Mouse (Mus musculus) MEL (cell line): ENCODE data around the gene Agrn. TPM values are rescaled to one million over a fixed set of nuclear protein-coding genes. Genes with fewer than 3 reads are reported as not detected.
A peak's percentile ranks its signal among the peaks of the same experiment; 100 is the strongest.

Experiments used
- DNase-seq: peaks from one replicate; pipeline ENCODE4 v3.0.0; 2011; ENCODE audit warnings: low read depth, low spot score
- H3K27ac ChIP-seq: 2 replicates; pipeline ENCODE4 v1.5.1; 2012; ENCODE audit warnings: low read depth, mild to moderate bottlenecking, control low read depth, low read length, moderate library complexity; ENCODE audit not compliant: control insufficient read depth
- H3K27me3 ChIP-seq, 2 experiments: fragments of 150-350 bp in 1 of 2; sonication (generic) in 1 of 2; 2 replicates each; pipeline ENCODE4 v1.6.1; 2012; ENCODE audit warnings: low read length in 2 of 2, mild to moderate bottlenecking in 2 of 2, improper control_type of control experiment in 1 of 2, moderate library complexity in 1 of 2; ENCODE audit not compliant: insufficient read depth in 2 of 2, control insufficient read depth in 1 of 2
- H3K36me3 ChIP-seq, 2 experiments: 2 replicates each; pipeline ENCODE4 v1.6.1; 2012 to 2014; ENCODE audit warnings: low read length in 2 of 2, improper control_type of control experiment in 1 of 2, inconsistent platforms in 1 of 2, mild to moderate bottlenecking in 1 of 2; ENCODE audit not compliant: insufficient read depth in 2 of 2, control insufficient read depth in 1 of 2
- H3K4me1 ChIP-seq, 2 experiments: fragments of 150-350 bp in 1 of 2; sonication (generic) in 1 of 2; 2 replicates each; pipeline ENCODE4 v1.6.1; 2012; ENCODE audit warnings: low read length in 2 of 2, improper control_type of control experiment in 1 of 2, mild to moderate bottlenecking in 1 of 2; ENCODE audit not compliant: insufficient read depth in 2 of 2, control insufficient read depth in 1 of 2
- H3K4me3 ChIP-seq, 2 experiments: fragments of 150-350 bp in 1 of 2; sonication (generic) in 1 of 2; 2 replicates each; pipeline ENCODE4 v1.5.1; 2012; ENCODE audit warnings: low read depth in 2 of 2, low read length in 2 of 2, mild to moderate bottlenecking in 2 of 2, moderate library complexity in 2 of 2, control low read depth in 1 of 2, improper control_type of control experiment in 1 of 2; ENCODE audit not compliant: control insufficient read depth in 1 of 2, insufficient read depth in 1 of 2
- H3K79me2 ChIP-seq: 2 replicates; pipeline ENCODE4 v1.6.1; 2012; ENCODE audit warnings: mild to moderate bottlenecking, low read length, moderate library complexity; ENCODE audit not compliant: control insufficient read depth, poor library complexity, insufficient read depth
- H3K9ac ChIP-seq: 2 replicates; pipeline ENCODE4 v1.6.1; 2012; ENCODE audit warnings: low read depth, mild to moderate bottlenecking, control low read depth, low read length, moderate library complexity; ENCODE audit not compliant: control insufficient read depth, poor library complexity, severe bottlenecking
- H3K9me3 ChIP-seq: fragments of 150-350 bp; sonication (generic); replicated peaks from 2 replicates; pipeline ENCODE4 v1.6.1; 2012; ENCODE audit warnings: mild to moderate bottlenecking, low read length, improper control_type of control experiment, moderate library complexity; ENCODE audit not compliant: insufficient read depth
- BHLHE40 ChIP-seq: IDR thresholded peaks from 2 replicates; pipeline ENCODE4 v1.6.1; 2012; ENCODE audit warnings: low read depth, mild to moderate bottlenecking, inconsistent platforms, low read length, improper control_type of control experiment, borderline replicate concordance
- CHD1 ChIP-seq: IDR thresholded peaks from 2 replicates; pipeline ENCODE4 v1.6.1; 2012; ENCODE audit warnings: low read depth, mild to moderate bottlenecking, inconsistent platforms, low read length, improper control_type of control experiment
- CHD2 ChIP-seq: IDR thresholded peaks from 2 replicates; pipeline ENCODE4 v1.6.1; 2011; ENCODE audit warnings: low read length, improper control_type of control experiment
- CTCF ChIP-seq, 3 experiments: IDR thresholded peaks in 2 of 3; conservative IDR thresholded peaks in 1 of 3; 2 replicates each; pipeline ENCODE4 v1.5.1; 2011 to 2012; ENCODE audit warnings: low read length in 3 of 3, low read depth in 2 of 3, mild to moderate bottlenecking in 2 of 3, improper control_type of control experiment in 1 of 3, inconsistent platforms in 1 of 3, mixed read lengths in 1 of 3, moderate library complexity in 1 of 3; ENCODE audit not compliant: control insufficient read depth in 1 of 3, insufficient read depth in 1 of 3, poor library complexity in 1 of 3, severe bottlenecking in 1 of 3
- E2F4 ChIP-seq: IDR thresholded peaks from 2 replicates; pipeline ENCODE4 v1.6.1; 2011; ENCODE audit warnings: low read depth, low read length, improper control_type of control experiment, borderline replicate concordance
- EP300 ChIP-seq, 2 experiments: IDR thresholded peaks; 2 replicates each; pipeline ENCODE4 v1.6.1; 2011; ENCODE audit warnings: improper control_type of control experiment in 2 of 2, low read length in 2 of 2, low read depth in 1 of 2, mild to moderate bottlenecking in 1 of 2
- ETS1 ChIP-seq: IDR thresholded peaks from 2 replicates; pipeline ENCODE4 v1.6.1; 2012; ENCODE audit warnings: low read depth, mild to moderate bottlenecking, inconsistent platforms, low read length, improper control_type of control experiment, moderate library complexity
- GATA1 ChIP-seq: IDR thresholded peaks from 2 replicates; pipeline ENCODE4 v1.6.1; 2011; ENCODE audit warnings: low read depth, low read length, improper control_type of control experiment
- HCFC1 ChIP-seq: IDR thresholded peaks from 2 replicates; pipeline ENCODE4 v1.6.1; 2012; ENCODE audit warnings: low read depth, mild to moderate bottlenecking, inconsistent platforms, low read length, improper control_type of control experiment, moderate library complexity
- KAT2A ChIP-seq: conservative IDR thresholded peaks from 2 replicates; pipeline ENCODE4 v1.6.1; 2012; ENCODE audit warnings: low read depth, low read length, improper control_type of control experiment, inconsistent platforms
- MAFK ChIP-seq: IDR thresholded peaks from 2 replicates; pipeline ENCODE4 v1.6.1; 2011; ENCODE audit warnings: low read depth, mild to moderate bottlenecking, low read length, improper control_type of control experiment, borderline replicate concordance
- MXI1 ChIP-seq: IDR thresholded peaks from 2 replicates; pipeline ENCODE4 v1.6.1; 2011; ENCODE audit warnings: mild to moderate bottlenecking, low read depth, low read length, improper control_type of control experiment
- NELFE ChIP-seq: IDR thresholded peaks from 2 replicates; pipeline ENCODE4 v1.6.1; 2011; ENCODE audit warnings: low read depth, low read length, improper control_type of control experiment
- NRF1 ChIP-seq: IDR thresholded peaks from 2 replicates; pipeline ENCODE4 v1.6.1; 2014; ENCODE audit warnings: low read depth, mild to moderate bottlenecking, inconsistent platforms, low read length, improper control_type of control experiment, moderate library complexity; ENCODE audit not compliant: poor library complexity, insufficient read depth, severe bottlenecking
- POLR2A ChIP-seq, 2 experiments: IDR thresholded peaks; 2 replicates each; pipeline ENCODE4 v1.6.1; 2011 to 2012; ENCODE audit warnings: low read length in 2 of 2, mild to moderate bottlenecking in 2 of 2, control low read depth in 1 of 2, improper control_type of control experiment in 1 of 2, low read depth in 1 of 2, moderate library complexity in 1 of 2; ENCODE audit not compliant: control insufficient read depth in 1 of 2, insufficient read depth in 1 of 2, poor library complexity in 1 of 2
- POLR2AphosphoS5 ChIP-seq: IDR thresholded peaks from 2 replicates; pipeline ENCODE4 v1.6.1; 2012; ENCODE audit warnings: low read depth, borderline replicate concordance, mild to moderate bottlenecking, inconsistent platforms, low read length, moderate library complexity, mixed read lengths
- RCOR1 ChIP-seq: IDR thresholded peaks from 2 replicates; pipeline ENCODE4 v1.6.1; 2012; ENCODE audit warnings: low read depth, mild to moderate bottlenecking, inconsistent platforms, low read length, improper control_type of control experiment
- SIN3A ChIP-seq: IDR thresholded peaks from 2 replicates; pipeline ENCODE4 v1.6.1; 2012; ENCODE audit warnings: low read length, improper control_type of control experiment, inconsistent platforms
- SMC3 ChIP-seq: IDR thresholded peaks from 2 replicates; pipeline ENCODE4 v1.6.1; 2011; ENCODE audit warnings: low read depth, low read length, improper control_type of control experiment
- TBP ChIP-seq: IDR thresholded peaks from 2 replicates; pipeline ENCODE4 v1.8.0; 2011; ENCODE audit warnings: low read depth, low read length, improper control_type of control experiment
- TCF12 ChIP-seq: IDR thresholded peaks from 2 replicates; pipeline ENCODE4 v1.6.1; 2014; ENCODE audit warnings: low read depth, mild to moderate bottlenecking, inconsistent platforms, low read length, improper control_type of control experiment, moderate library complexity
- UBTF ChIP-seq: IDR thresholded peaks from 2 replicates; pipeline ENCODE4 v1.6.1; 2012; ENCODE audit warnings: low read depth, mild to moderate bottlenecking, inconsistent platforms, low read length, improper control_type of control experiment, moderate library complexity, borderline replicate concordance; ENCODE audit not compliant: insufficient read depth
- USF1 ChIP-seq: IDR thresholded peaks from 2 replicates; pipeline ENCODE4 v1.6.1; 2014; ENCODE audit warnings: low read depth, mild to moderate bottlenecking, inconsistent platforms, low read length, improper control_type of control experiment, moderate library complexity
- ZNF384 ChIP-seq: IDR thresholded peaks from 2 replicates; pipeline ENCODE4 v1.6.1; 2012; ENCODE audit warnings: low read depth, mild to moderate bottlenecking, inconsistent platforms, low read length, improper control_type of control experiment
- polyA plus RNA-seq, 2 experiments: library from polyadenylated mRNA; stranded (reverse) in 1 of 2; unstranded in 1 of 2; fragments of >175 nt in 1 of 2; fragments of >200 nt in 1 of 2; gene quantifications; 2 replicates each; pipeline versions ENCODE4 v1.2.1 to v1.2.4; 2012; ENCODE audit warnings: low replicate concordance in 2 of 2, low read depth in 1 of 2; ENCODE audit not compliant: insufficient read length in 2 of 2, insufficient read depth in 1 of 2, missing spikeins in 1 of 2
- total RNA-seq: library from RNA; depleted of rRNA; stranded (reverse); fragments of 300-350 nt; gene quantifications from 2 replicates; pipeline ENCODE4 v1.2.3, GENCODE M21; 2012

Agrn gene
- total and polyA plus RNA-seq, 3 experiments, result 19.3 to 43.0 TPM; not detected in 1

DNA sequence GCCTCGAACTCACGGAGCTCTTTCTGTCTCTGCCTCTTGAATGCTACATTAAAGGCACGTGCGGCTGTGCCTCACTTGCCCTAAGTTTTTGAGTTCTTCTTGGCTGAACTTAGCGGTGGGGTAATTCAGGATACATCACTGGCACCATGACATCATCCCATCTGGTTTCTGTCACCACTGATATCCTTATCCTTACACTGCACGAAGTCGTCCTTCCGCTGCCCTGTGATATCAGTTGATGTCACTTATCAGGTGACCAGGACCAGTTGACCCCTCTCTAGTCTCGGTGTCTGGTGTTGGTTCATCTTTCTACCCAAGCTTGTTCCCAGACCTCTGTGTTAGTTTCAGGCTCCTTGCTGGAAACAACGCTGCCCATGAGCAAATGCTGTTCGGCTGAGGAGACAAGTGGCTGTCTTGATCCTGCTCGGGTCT is 5.2 kb upstream of the Agrn start (continued):
- TF ChIP-seq KAT2A (no peak; the same call in 1 of the 2 replicates), ZNF384 (no peak), GATA1 (peak; percentile 98), RCOR1 (peak; percentile 64; the same call in 1 of the 2 replicates), NRF1 (0 out of 2 replicates have a peak, but pooled peaks have one; percentile 10)

- peaks cover 9 to 30% of the 10 kb centered on the region in 2 experiments; a peak in 3 of 4 replicates for H3K4me1 ChIP-seq
- peaks cover 21% of the 10 kb centered on the region for H3K79me2 ChIP-seq
- H3K9ac ChIP-seq, result peak within 1 kb of the TSS; percentile 76
- DNase-seq, result peak; percentile 67
- TF ChIP-seq CTCF (IDR thresholded peaks at IDR 0.05 in 2 of 3, conservative IDR thresholded peaks at IDR 0.05 in 1 of 3; ENCODE audit: control insufficient read depth in 1 of 3, insufficient read depth in 1 of 3, low read depth in 2 of 3, low read length in 3 of 3, poor library complexity in 1 of 3, severe bottlenecking in 1 of 3) (no peak), ZNF384 (peak; percentile 44; the same call in 1 of the 2 replicates), RCOR1 (no peak), E2F4 (no peak), TBP (peak; percentile 74), USF1 (no peak), CHD1 (peak; percentile 58; the same call in 1 of the 2 replicates), NRF1 (no peak), POLR2AphosphoS5 (no peak), POLR2A (IDR thresholded peaks at IDR 0.05; ENCODE audit: control insufficient read depth in 1 of 2, insufficient read depth in 1 of 2, low read depth in 1 of 2, low read length in 2 of 2, poor library complexity in 1 of 2) (peak in 1 of 2 experiments; percentile 40; a peak in 1 of 4 replicates), CHD2 (no peak), UBTF (no peak), EP300 (IDR thresholded peaks at IDR 0.05; ENCODE audit: low read depth in 1 of 2, low read length in 2 of 2) (no peak), TCF12 (no peak), MAFK (no peak), NELFE (peak; percentile 30; the same call in 1 of the 2 replicates), SIN3A (peak; percentile 76), MXI1 (no peak; the same call in none of the 2 replicates), ETS1 (peak; percentile 74), SMC3 (no peak), HCFC1 (0 out of 2 replicates have a peak, but pooled peaks have one; percentile 10), BHLHE40 (0 out of 2 replicates have a peak, but pooled peaks have one; percentile 16)
- TF ChIP-seq, all 39 proteins: peak for 9
- Histone ChIP-seq H3K9me3 (no peaks in the 10 kb centered on the region), H3K4me3 (peak within 1 kb of the TSS; percentile 80), H3K27ac (peak within 1 kb of the TSS; percentile 75), H3K27me3 (no peaks in the 10 kb centered on the region), H3K36me3 (peaks cover 0 to 15% of the 10 kb centered on the region in 2 experiments; a peak in 2 of 4 replicates)
These were observed 3.6 kb upstream of the Agrn start, which contains the start of gene Isg15 for GRCm38 (mm10) chr4:156200623-156201475. TSS of gene Isg15 (minus strand) at chr4:156200818.
